Mouse (Mus musculus): Measurements from ENCODE around the gene Tent5c. TPM values are rescaled to one million over a fixed set of nuclear protein-coding genes. Genes with fewer than 3 reads are reported as not detected.

The Tent5c gene
- polyA plus RNA-seq (2017; shearing (Covaris generic)): 71.3 TPM

DNA sequence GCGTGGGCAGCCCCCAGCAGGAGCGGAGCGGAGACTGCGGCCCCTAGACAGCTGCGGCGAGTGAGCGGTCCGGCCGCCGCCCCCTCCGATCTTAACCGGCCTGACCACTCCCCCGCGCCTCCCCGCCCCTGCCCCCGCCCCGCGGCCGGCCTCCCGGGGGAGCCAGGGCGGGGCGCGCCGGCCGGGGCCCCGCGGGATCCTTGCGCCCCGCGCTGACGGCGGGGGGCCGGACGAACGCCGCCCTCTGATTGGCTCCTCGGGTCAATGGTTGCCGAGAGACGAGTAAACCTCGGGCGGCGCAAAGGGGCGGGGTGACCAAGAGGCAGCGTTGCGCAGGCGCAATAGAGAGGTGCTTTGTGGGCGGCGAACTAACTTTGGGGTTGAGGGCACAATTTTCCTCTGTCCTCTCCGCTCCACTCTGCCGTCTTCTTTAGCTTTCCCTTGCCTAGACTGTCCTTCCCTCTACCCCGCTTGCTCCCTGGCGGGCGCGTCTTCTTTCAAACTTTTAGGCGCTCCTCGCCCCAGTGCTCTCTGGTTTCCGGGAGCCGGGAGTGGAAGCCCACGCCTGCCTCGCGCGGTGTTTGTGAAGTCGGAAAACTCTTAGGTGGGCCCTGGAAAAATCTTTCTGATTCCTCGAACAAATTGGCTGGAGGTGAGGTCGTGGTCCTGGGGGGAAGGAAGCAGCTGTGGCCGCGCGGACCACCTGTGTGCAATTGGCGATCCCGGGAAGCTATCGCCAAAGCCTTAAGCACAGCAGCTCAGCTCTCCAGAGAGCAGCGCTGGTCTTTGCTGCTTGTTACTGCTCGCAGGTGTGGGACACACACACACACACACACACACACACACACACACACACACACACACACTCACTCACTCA lies at the start of gene Tent5c:
Gene Tent5c (minus strand): TSS at position 192 of the 877 bp plus-strand sequence.

Other genes starting within 250 kb of the Tent5c start
- 115 TPM for gene Man1a2, start 196.2 kb upstream of the Tent5c start, polyA plus RNA-seq (2017; shearing (Covaris generic))

Measured in effector memory CD4-positive, alpha-beta T cell, adult 5 months (primary cell).